Mouse (Mus musculus) neural tube, embryonic 11.5 days (tissue): ENCODE results near the gene Dnah2. TPM values are rescaled to one million over a fixed set of nuclear protein-coding genes. Genes with fewer than 3 reads are reported as not detected.
"Not testable (repeated sequence)": the region's sequence is repeated elsewhere in the genome, so short reads cannot be mapped to it uniquely, and the experiment has no call there.

Experiments used
- ATAC-seq: fragments of 200-750 bp; cut with Nextera tagmentation; 2 replicates; pipeline ENCODE4 v1.8.0; 2017; ENCODE audit warnings: moderate number of reproducible peaks, mild to moderate bottlenecking, moderate TSS enrichment, moderate library complexity; ENCODE audit not compliant: insufficient read depth, low FRiP score, low TSS enrichment
- DNase-seq: peaks from one replicate; pipeline ENCODE4 v3.0.0-alpha.2; 2015; ENCODE audit warnings: low spot score
- H3K27ac ChIP-seq: fragments of 300-500 bp; sonication (generic); 2 replicates; pipeline ENCODE4 v1.5.1; 2014; ENCODE audit warnings: low read depth, mild to moderate bottlenecking, low read length
- H3K27me3 ChIP-seq: fragments of 300-500 bp; sonication (generic); 2 replicates; pipeline ENCODE4 v1.6.1; 2014; ENCODE audit warnings: mild to moderate bottlenecking, low read length, mixed read lengths; ENCODE audit not compliant: control insufficient read depth, insufficient read depth
- H3K36me3 ChIP-seq: fragments of 300-500 bp; sonication (generic); 2 replicates; pipeline ENCODE4 v1.6.1; 2014; ENCODE audit warnings: mild to moderate bottlenecking, low read length, moderate library complexity, mixed read lengths; ENCODE audit not compliant: control insufficient read depth, insufficient read depth
- H3K4me1 ChIP-seq: fragments of 300-500 bp; sonication (generic); 2 replicates; pipeline ENCODE4 v1.6.1; 2014; ENCODE audit warnings: low read length, mixed read lengths; ENCODE audit not compliant: control insufficient read depth, insufficient read depth
- H3K4me2 ChIP-seq: fragments of 300-500 bp; sonication (generic); 2 replicates; pipeline ENCODE4 v1.6.1; 2014; ENCODE audit warnings: low read depth, mild to moderate bottlenecking, moderate library complexity
- H3K4me3 ChIP-seq: fragments of 300-500 bp; sonication (generic); 2 replicates; pipeline ENCODE4 v1.5.1; 2014; ENCODE audit warnings: low read depth, low read length
- H3K9ac ChIP-seq: fragments of 300-500 bp; sonication (generic); 2 replicates; pipeline ENCODE4 v1.6.1; 2014; ENCODE audit warnings: mild to moderate bottlenecking, low read length
- H3K9me3 ChIP-seq: fragments of 300-500 bp; sonication (generic); 2 replicates; pipeline ENCODE4 v1.6.1; 2016; ENCODE audit warnings: low read length; ENCODE audit not compliant: control insufficient read depth
- WGBS: fragments of 180-500 bp; shearing (Covaris S2); extraction: QIAGEN DNeasy Blood & Tissue Kit; methylation state at CpG from one replicate; pipeline ENCODE4 v1.1.7; 2014; 5-methylcytosine and 5-hydroxymethylcytosine counted together
- polyA plus RNA-seq: library from polyadenylated mRNA; unstranded; fragments of >200 nt; fragmentation: Nextera tagmentation; extraction: Ambion mirVana; gene quantifications from 2 replicates; pipeline ENCODE4 v1.2.1, GENCODE M21; 2014

Gene Dnah2
- polyA plus RNA-seq, 1 experiment from 2014 or later, result 0.92 TPM

GRCm38 (mm10) chr11:69398059-69398458 lies 150.9 kb downstream of the Dnah2 start, which contains the start of gene Tmem88:
Gene Tmem88, minus strand, starts transcription at chr11:69398234.
- Histone ChIP-seq H3K9ac (peak within 1 kb of the TSS; percentile 42), H3K4me3 (peak within 1 kb of the TSS; percentile 18), H3K27me3 (0 out of 2 replicates have a peak, but pooled peaks cover 4% of the 10 kb centered on the region), H3K4me1 (peaks cover 23% of the 10 kb centered on the region), H3K9me3 (no peaks in the 10 kb centered on the region), H3K27ac (0 out of 2 replicates have a peak within 1 kb of the TSS, but pooled peaks have one; percentile 34), H3K4me2 (peak within 1 kb of the TSS; percentile 33), H3K36me3 (peaks cover 23% of the 10 kb centered on the region)
- DNase-seq (no peak), ATAC-seq (no peak)
- 7% methylated on average over 16 of the region's 16 CpGs for WGBS

- 8% methylated on average over 24 of the region's 24 CpGs for WGBS
- peaks cover 23% of the 10 kb centered on the region for H3K36me3 ChIP-seq
- no peaks in the 10 kb centered on the region for H3K9me3 ChIP-seq
- peak overlapping the region; percentile 18 for H3K4me3 ChIP-seq
- 0 out of 2 replicates have a peak overlapping the region, but pooled peaks have one; percentile 34 for H3K27ac ChIP-seq
- ATAC-seq (no peak), DNase-seq (peak; percentile 52)
- H3K27me3 ChIP-seq, result 0 out of 2 replicates have a peak, but pooled peaks cover 4% of the 10 kb centered on the region
- H3K4me2 ChIP-seq, result peak overlapping the region; percentile 33
- peak overlapping the region; percentile 42 for H3K9ac ChIP-seq
- peaks cover 23% of the 10 kb centered on the region for H3K4me1 ChIP-seq
These were observed 151.3 kb downstream of the Dnah2 start for GRCm38 (mm10) chr11:69397581-69398057.

GRCm38 (mm10) chr11:69396772-69397171 lies 152.1 kb downstream of the Dnah2 start:
- Histone ChIP-seq H3K4me2 (peak overlapping the region; percentile 78), H3K4me3 (peak overlapping the region; percentile 63; the same call in 1 of the 2 replicates), H3K27ac (0 out of 2 replicates have a peak overlapping the region, but pooled peaks have one; percentile 34), H3K9me3 (no peaks in the 10 kb centered on the region), H3K9ac (no peak overlapping the region), H3K27me3 (0 out of 2 replicates have a peak, but pooled peaks cover 4% of the 10 kb centered on the region), H3K36me3 (peaks cover 22% of the 10 kb centered on the region), H3K4me1 (peaks cover 23% of the 10 kb centered on the region)
- ATAC-seq (no peak), DNase-seq (no peak)
- WGBS, result 32% methylated on average over 11 of the region's 11 CpGs

- Histone ChIP-seq H3K9ac (peak overlapping the region; percentile 96), H3K9me3 (no peaks in the 10 kb centered on the region), H3K27ac (peak overlapping the region; percentile 83), H3K4me2 (peak overlapping the region; percentile 78), H3K27me3 (0 out of 2 replicates have a peak, but pooled peaks cover 4% of the 10 kb centered on the region), H3K4me3 (peak overlapping the region; percentile 63), H3K4me1 (peaks cover 23% of the 10 kb centered on the region), H3K36me3 (peaks cover 13% of the 10 kb centered on the region)
- ATAC-seq (peak; percentile 82), DNase-seq (peak; percentile 97)
- under 1% methylated on average over 48 of the region's 48 CpGs for WGBS
These were observed 153.1 kb downstream of the Dnah2 start for GRCm38 (mm10) chr11:69395634-69396373.

- WGBS, result 1% methylated on average over 21 of the region's 24 CpGs
- peaks cover 23% of the 10 kb centered on the region for H3K4me1 ChIP-seq
- peak within 1 kb of the TSS; percentile 96 for H3K9ac ChIP-seq
- not testable (repeated sequence) for H3K36me3 ChIP-seq, H3K27me3 ChIP-seq, H3K9me3 ChIP-seq
- H3K4me3 ChIP-seq, result peak within 1 kb of the TSS; percentile 63
- ATAC-seq (peak; percentile 73), DNase-seq (peak; percentile 88)
- H3K27ac ChIP-seq, result peak within 1 kb of the TSS; percentile 83
- peak within 1 kb of the TSS; percentile 78 for H3K4me2 ChIP-seq
These were observed 153.7 kb downstream of the Dnah2 start, which contains the start of the genes Naa38 and Cyb5d1 for GRCm38 (mm10) chr11:69395235-69395633. Gene Naa38, plus strand, starts transcription at chr11:69395487. Gene Cyb5d1, minus strand, starts transcription at chr11:69395631.

GRCm38 (mm10) chr11:69394591-69395167 lies 154.2 kb downstream of the Dnah2 start:
- not testable (repeated sequence) for H3K9me3 ChIP-seq, H3K27me3 ChIP-seq, H3K27ac ChIP-seq, ATAC-seq, H3K36me3 ChIP-seq
- peak overlapping the region; percentile 78 for H3K4me2 ChIP-seq
- 3% methylated on average over 31 of the region's 31 CpGs for WGBS
- H3K4me1 ChIP-seq, result peaks cover 21% of the 10 kb centered on the region
- peak overlapping the region; percentile 96 for H3K9ac ChIP-seq
- peak overlapping the region; percentile 63 for H3K4me3 ChIP-seq
- peak; percentile 26 for DNase-seq

GRCm38 (mm10) chr11:69390400-69391034 lies 158.4 kb downstream of the Dnah2 start:
- H3K4me1 ChIP-seq, result no peaks in the 10 kb centered on the region; the same call in 1 of the 2 replicates
- H3K27me3 ChIP-seq, result no peaks in the 10 kb centered on the region
- no peak overlapping the region for H3K4me2 ChIP-seq
- no peaks in the 10 kb centered on the region for H3K9me3 ChIP-seq
- no peak overlapping the region for H3K9ac ChIP-seq
- H3K27ac ChIP-seq, result no peak overlapping the region
- H3K36me3 ChIP-seq, result no peaks in the 10 kb centered on the region
- 53% methylated on average over 10 of the region's 10 CpGs for WGBS
- DNase-seq (peak; percentile 58), ATAC-seq (no peak)
- no peak overlapping the region for H3K4me3 ChIP-seq
